Mouse (Mus musculus): ENCODE results near the gene Cmklr1.

DNA sequence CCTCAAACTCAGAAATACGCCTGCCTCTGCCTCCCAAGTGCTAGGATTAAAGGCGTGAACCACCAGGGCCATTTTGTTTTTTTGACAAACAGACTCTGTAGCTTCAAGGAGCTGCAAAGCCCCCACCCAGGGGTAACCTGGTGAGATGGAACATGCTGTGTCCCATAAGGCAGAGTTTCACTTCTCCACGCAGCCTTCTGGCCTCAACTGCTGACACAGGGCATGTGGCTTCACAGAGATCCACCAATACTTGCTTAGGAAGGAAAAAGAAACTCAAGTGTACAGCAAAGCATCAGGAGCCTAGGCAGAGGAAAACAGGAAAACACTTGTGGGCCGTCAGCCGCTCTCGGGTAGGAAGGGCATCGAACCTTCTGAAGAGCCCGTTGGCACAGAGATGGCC is 3.1 kb downstream of the Cmklr1 start:
- no peak for TF ChIP-seq GATA1 (IDR thresholded peaks at IDR 0.05; ENCODE audit: low read length)
- no peak for TF ChIP-seq TAL1 (IDR thresholded peaks at IDR 0.05; ENCODE audit: low read length)

Data from erythroblast, embryonic 14.5 days (primary cell).